Mouse (Mus musculus) small intestine, adult 2 months (tissue): ENCODE results near the gene Spo11.

Experiments
- CTCF ChIP-seq: fragments of 200-500 bp; IDR thresholded peaks from 2 replicates; pipeline ENCODE4 v1.5.1; 2012; ENCODE audit warnings: low read depth, mild to moderate bottlenecking, control low read depth, inconsistent platforms, low read length, moderate library complexity, mixed read lengths; ENCODE audit not compliant: insufficient replicate concordance, insufficient read length; ENCODE audit errors: extremely low read depth
- POLR2A ChIP-seq: fragments of 200-500 bp; IDR thresholded peaks from 2 replicates; pipeline ENCODE4 v1.6.1; 2012; ENCODE audit warnings: low read depth, mild to moderate bottlenecking, control low read depth, inconsistent platforms, low read length, moderate library complexity

DNA sequence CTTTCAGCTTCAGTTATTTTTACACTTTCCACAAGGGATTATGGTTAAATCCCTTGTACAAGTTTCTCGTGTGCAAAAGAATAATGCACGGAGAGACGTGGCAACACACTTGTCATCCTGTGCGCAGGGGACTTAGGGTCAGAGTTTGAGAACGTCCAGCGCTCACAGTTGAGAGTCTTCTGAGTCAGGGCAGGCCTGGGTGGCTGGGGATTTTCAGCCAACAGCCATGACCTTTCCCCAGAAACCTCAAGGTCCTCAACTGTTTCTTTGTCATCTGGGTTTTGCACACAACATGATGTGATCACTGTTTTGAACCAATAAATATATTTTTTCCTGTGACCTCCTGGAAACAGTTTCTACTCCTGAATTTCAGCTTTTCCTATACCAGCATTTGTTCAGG is 12.7 kb downstream of the Spo11 start:
- no peak for TF ChIP-seq CTCF
- TF ChIP-seq POLR2A, result no peak
